ENCODE assay signal across 17 mouse cellular contexts in the genomic region with DNA sequence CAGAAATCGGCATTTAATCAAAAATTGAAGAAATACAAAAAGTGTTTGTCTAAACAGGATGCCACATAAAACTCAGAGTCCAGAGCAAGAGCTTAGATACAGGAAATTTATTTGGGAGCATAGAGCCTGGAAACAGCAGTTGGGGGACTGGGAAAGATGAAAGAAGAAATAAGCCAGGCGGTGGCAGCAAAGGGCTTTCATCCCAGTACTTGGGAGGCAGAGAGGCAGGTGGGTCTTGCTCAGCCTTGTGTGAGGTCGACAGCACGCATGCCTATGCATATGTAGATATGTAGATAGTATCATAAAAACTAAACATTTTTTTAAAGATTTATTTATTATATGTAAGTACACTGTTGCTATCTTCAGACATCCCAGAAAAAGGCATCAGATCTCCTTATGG. TPM values are rescaled to one million over a fixed set of nuclear protein-coding genes. Genes with fewer than 3 reads are reported as not detected.
DNase-seq lines count a peak whose midpoint lies in the region; ATAC-seq and TF ChIP-seq lines count a peak whose summit lies in the region.
"Had no signal": no experiment of that assay in that cellular context is flagged by ENCODE, and none has a peak within 500 bp of the region (broad histone marks: within the 10 kb centered on the region; RNA-seq: fewer than 3 reads in every experiment).

No protein-coding gene starts in this region.

- H3K4me2 ChIP-seq in liver, embryonic 14.5 days (ENCODE audit: low read depth), result no peak overlapping the region
- no peak overlapping the region for H3K4me2 ChIP-seq in liver, embryonic 11.5 days
- no peak overlapping the region for H3K4me2 ChIP-seq in hindbrain, embryonic 14.5 days (replicated peaks)
- H3K4me2 ChIP-seq: liver, embryonic 15.5 days; stomach, embryonic 15.5 days had no signal

- no peak for ATAC-seq in liver, embryonic 14.5 days (ENCODE audit: insufficient read depth)
- ATAC-seq in liver, embryonic 11.5 days (replicated peaks; ENCODE audit: low FRiP score), result no peak
- ATAC-seq in hindbrain, embryonic 14.5 days (ENCODE audit: low FRiP score), result no peak
- ATAC-seq: midbrain, embryonic 16.5 days had no signal

- H3K9me3 ChIP-seq in liver, embryonic 14.5 days (ENCODE audit: control insufficient read depth, low read length), result no peaks in the 10 kb centered on the region
- no peaks in the 10 kb centered on the region for H3K9me3 ChIP-seq in liver, embryonic 11.5 days (ENCODE audit: control insufficient read depth, low read length)
- H3K9me3 ChIP-seq in ES-Bruce4 (replicated peaks; ENCODE audit: control insufficient read depth, insufficient read depth, low read length, poor library complexity, severe bottlenecking), result no peaks in the 10 kb centered on the region
- H3K9me3 ChIP-seq in hindbrain, embryonic 14.5 days (ENCODE audit: control insufficient read depth, low read length), result no peaks in the 10 kb centered on the region
- H3K9me3 ChIP-seq: forebrain, embryonic 10.5 days; liver, embryonic 15.5 days; stomach, embryonic 15.5 days had no signal

- no peak overlapping the region for H3K9ac ChIP-seq in heart, adult 2 months (ENCODE audit: low read depth, low read length)
- H3K9ac ChIP-seq in liver, embryonic 14.5 days (replicated peaks), result no peak overlapping the region
- no peak overlapping the region for H3K9ac ChIP-seq in liver, embryonic 11.5 days (ENCODE audit: low read depth, low read length)
- no peak overlapping the region for H3K9ac ChIP-seq in ES-Bruce4 (ENCODE audit: low read depth, poor library complexity, severe bottlenecking)
- no peak overlapping the region for H3K9ac ChIP-seq in hindbrain, embryonic 14.5 days
- H3K9ac ChIP-seq: liver, embryonic 15.5 days; stomach, embryonic 15.5 days had no signal

- H3K4me1 ChIP-seq in heart, adult 2 months (ENCODE audit: control insufficient read depth, insufficient read depth, low read length), result peaks cover 7% of the 10 kb centered on the region
- peaks cover 5 to 16% of the 10 kb centered on the region in 2 experiments for H3K4me1 ChIP-seq in liver, embryonic 14.5 days (replicated peaks; ENCODE audit: control insufficient read depth in 2 of 2, insufficient read depth in 2 of 2, low read length in 1 of 2)
- peaks cover 8% of the 10 kb centered on the region for H3K4me1 ChIP-seq in liver, embryonic 11.5 days (replicated peaks; ENCODE audit: control insufficient read depth, insufficient read depth, low read length)
- no peaks in the 10 kb centered on the region for H3K4me1 ChIP-seq in ES-Bruce4 (ENCODE audit: control insufficient read depth, insufficient read depth, low read length)
- H3K4me1 ChIP-seq in embryonic fibroblast, embryonic 13.5 days (ENCODE audit: control insufficient read depth, insufficient read depth, low read length), result no peaks in the 10 kb centered on the region; the same call in none of the 2 replicates
- H3K4me1 ChIP-seq in hindbrain, embryonic 14.5 days (replicated peaks; ENCODE audit: control insufficient read depth, insufficient read depth, low read length), result no peaks in the 10 kb centered on the region

- no peak overlapping the region for H3K27ac ChIP-seq in heart, adult 2 months
- H3K27ac ChIP-seq in liver, embryonic 14.5 days, result no peak overlapping the region
- H3K27ac ChIP-seq in liver, embryonic 11.5 days (ENCODE audit: low read depth, low read length), result no peak overlapping the region
- no peak overlapping the region for H3K27ac ChIP-seq in ES-Bruce4 (ENCODE audit: insufficient read depth, low read length)
- no peak overlapping the region for H3K27ac ChIP-seq in embryonic fibroblast, embryonic 13.5 days (ENCODE audit: insufficient read depth, low read length)
- H3K27ac ChIP-seq in hindbrain, embryonic 14.5 days, result no peak overlapping the region
- H3K27ac ChIP-seq: forebrain, embryonic 10.5 days; liver, embryonic 15.5 days; stomach, embryonic 15.5 days had no signal

- peaks cover 10% of the 10 kb centered on the region for H3K36me3 ChIP-seq in heart, adult 2 months (ENCODE audit: control insufficient read depth, insufficient read depth, low read length)
- H3K36me3 ChIP-seq in liver, embryonic 14.5 days (replicated peaks; ENCODE audit: control insufficient read depth, insufficient read depth, low read depth), result no peaks in the 10 kb centered on the region
- peaks cover 12% of the 10 kb centered on the region; the same call in 1 of the 2 replicates for H3K36me3 ChIP-seq in liver, embryonic 11.5 days (ENCODE audit: control insufficient read depth, insufficient read depth, low read length)
- no peaks in the 10 kb centered on the region for H3K36me3 ChIP-seq in ES-Bruce4 (ENCODE audit: control insufficient read depth, insufficient read depth, low read length, poor library complexity, severe bottlenecking)
- H3K36me3 ChIP-seq in hindbrain, embryonic 14.5 days (replicated peaks; ENCODE audit: control insufficient read depth, insufficient read depth), result no peaks in the 10 kb centered on the region

- no peak overlapping the region for H3K4me3 ChIP-seq in heart, adult 2 months
- H3K4me3 ChIP-seq in liver, embryonic 14.5 days (ENCODE audit: insufficient read depth in 1 of 2, low read depth in 2 of 2, low read length in 2 of 2), result no peak overlapping the region
- H3K4me3 ChIP-seq in liver, embryonic 11.5 days (ENCODE audit: low read depth, low read length), result no peak overlapping the region
- no peak overlapping the region for H3K4me3 ChIP-seq in ES-Bruce4 (ENCODE audit: low read depth, low read length)
- no peak overlapping the region for H3K4me3 ChIP-seq in embryonic fibroblast, embryonic 13.5 days (ENCODE audit: insufficient read depth, low read length)
- no peak overlapping the region for H3K4me3 ChIP-seq in hindbrain, embryonic 14.5 days (replicated peaks; ENCODE audit: low read length)
- H3K4me3 ChIP-seq: forebrain, embryonic 10.5 days; liver, embryonic 15.5 days; stomach, embryonic 15.5 days had no signal

- TF ChIP-seq CTCF in heart, adult 2 months (IDR thresholded peaks at IDR 0.05), result peak; percentile 21; the same call in 1 of the 2 replicates
- 0 out of 2 replicates have a peak, but pooled peaks have one; percentile 21 for TF ChIP-seq CTCF in liver, embryonic 14.5 days (IDR thresholded peaks at IDR 0.05; ENCODE audit: low read depth)
- peak; percentile 40 for TF ChIP-seq CTCF in ES-Bruce4 (IDR thresholded peaks at IDR 0.05; ENCODE audit: low read depth, low read length)
- TF ChIP-seq CTCF in embryonic fibroblast, embryonic 13.5 days (IDR thresholded peaks at IDR 0.05; ENCODE audit: borderline replicate concordance, insufficient read depth, low read length), result peak; percentile 15; the same call in 1 of the 2 replicates

- intact Hi-C loops in heart, adult 2 months (cut with DNase I), result no loop called here
- intact Hi-C loops in heart, postnatal 14 days (cut with DNase I), result no loop called here

- no peaks in the 10 kb centered on the region for H3K27me3 ChIP-seq in heart, adult 2 months (ENCODE audit: control insufficient read depth, insufficient read depth, low read length)
- H3K27me3 ChIP-seq in liver, embryonic 14.5 days (ENCODE audit: control insufficient read depth, insufficient read depth, low read length), result no peaks in the 10 kb centered on the region
- no peaks in the 10 kb centered on the region for H3K27me3 ChIP-seq in liver, embryonic 11.5 days (replicated peaks; ENCODE audit: control insufficient read depth, insufficient read depth, low read length)
- no peaks in the 10 kb centered on the region for H3K27me3 ChIP-seq in ES-Bruce4 (ENCODE audit: control insufficient read depth, insufficient read depth, low read length, poor library complexity, severe bottlenecking)
- no peaks in the 10 kb centered on the region for H3K27me3 ChIP-seq in hindbrain, embryonic 14.5 days (ENCODE audit: control insufficient read depth, insufficient read depth, low read length)
- H3K27me3 ChIP-seq: liver, embryonic 15.5 days; stomach, embryonic 15.5 days had no signal

- no peak for TF ChIP-seq EP300 in heart, adult 2 months (IDR thresholded peaks at IDR 0.05; ENCODE audit: insufficient read depth, low read depth, low read length)
- no peak for TF ChIP-seq EP300 in liver, embryonic 14.5 days (IDR thresholded peaks at IDR 0.05; ENCODE audit: low read depth)
- no peak for TF ChIP-seq EP300 in ES-Bruce4 (IDR thresholded peaks at IDR 0.05; ENCODE audit: insufficient read depth, low read depth, low read length)

- no peaks in the 10 kb centered on the region for H3K79me2 ChIP-seq in heart, adult 2 months (replicated peaks; ENCODE audit: control insufficient read depth, insufficient read depth, low read length)

- no peak for DNase-seq in heart, adult 2 months
- no peak for DNase-seq in heart, postnatal 14 days
- no peak for DNase-seq in liver, embryonic 14.5 days (ENCODE audit: low read depth in 3 of 3, low spot score in 3 of 3)
- no peak for DNase-seq in liver, embryonic 11.5 days (ENCODE audit: low spot score)
- no peak for DNase-seq in thymus, postnatal 25 days
- no peak for DNase-seq in hindbrain, embryonic 14.5 days (ENCODE audit: low spot score)
- DNase-seq: adrenal gland, adult 8-10 months; cerebellum, postnatal 14 days had no signal

- TF ChIP-seq POLR2A in heart, adult 2 months (IDR thresholded peaks at IDR 0.05; ENCODE audit: insufficient read depth, low read depth, low read length), result no peak
- TF ChIP-seq POLR2A in ES-Bruce4 (IDR thresholded peaks at IDR 0.05; ENCODE audit: insufficient read depth, low read length), result no peak
- TF ChIP-seq POLR2A in embryonic fibroblast, embryonic 13.5 days (IDR thresholded peaks at IDR 0.05; ENCODE audit: low read depth, low read length), result no peak

- 65% methylated on average over 4 of the region's 4 CpGs for WGBS in heart, adult 2 months
- 60% methylated on average over 4 of the region's 4 CpGs for WGBS in liver, embryonic 14.5 days (ENCODE audit: insufficient replicate concordance)
- WGBS in liver, embryonic 11.5 days, result 71% methylated on average over 4 of the region's 4 CpGs
- 74% methylated on average over 4 of the region's 4 CpGs for WGBS in hindbrain, embryonic 14.5 days

RNA-seq across cellular contexts. Expression of a gene that starts 7.0 kb away (rescaled TPM):
- total RNA-seq in heart, adult 2 months (2021), result 10 to 100 TPM; 22.7 to 23.8 TPM
- polyA plus RNA-seq in heart, adult 2 months (2012; rRNA removed), result 19.8 and 22.7 TPM in 2 replicates
- total RNA-seq in heart, postnatal 14 days (2021), result 10 to 100 TPM; 21.9 to 22.4 TPM
- 8.5 and 11.9 TPM in 2 replicates for polyA plus RNA-seq in liver, embryonic 14.5 days (2012; rRNA removed)
- 17.6 and 18.0 TPM in 2 replicates for polyA plus RNA-seq in liver, embryonic 14.5 days (2014; fragmentation: Nextera tagmentation; extraction: Ambion mirVana)
- polyA plus RNA-seq in liver, embryonic 11.5 days (2014; fragmentation: Nextera tagmentation; extraction: Ambion mirVana), result 33.1 and 33.2 TPM in 2 replicates
- polyA plus RNA-seq in ES-Bruce4 (2011; ENCODE audit: insufficient read depth, insufficient read length, low read depth, missing spikeins), result 77.6 and 82.5 TPM in 2 replicates
- 79.5 and 83.7 TPM in 2 replicates for polyA plus RNA-seq in embryonic fibroblast, embryonic 13.5 days (2011; ENCODE audit: insufficient read length, low read depth, missing spikeins)
- 12.2 and 12.4 TPM in 2 replicates for polyA plus RNA-seq in hindbrain, embryonic 14.5 days (2014; fragmentation: Nextera tagmentation; extraction: Ambion mirVana)

RNA-seq across cellular contexts. Expression of a gene that starts 41.2 kb away (rescaled TPM):
- total RNA-seq in heart, adult 2 months (2021), result not detected
- not detected in 2 replicates for polyA plus RNA-seq in heart, adult 2 months (2012; rRNA removed)
- not detected for total RNA-seq in heart, postnatal 14 days (2021)
- not detected in 2 replicates for polyA plus RNA-seq in liver, embryonic 14.5 days (2012; rRNA removed)
- 0.25 TPM in 1 of 2 replicates, not detected in the other for polyA plus RNA-seq in liver, embryonic 14.5 days (2014; fragmentation: Nextera tagmentation; extraction: Ambion mirVana)
- polyA plus RNA-seq in liver, embryonic 11.5 days (2014; fragmentation: Nextera tagmentation; extraction: Ambion mirVana), result not detected in 2 replicates
- polyA plus RNA-seq in ES-Bruce4 (2011; ENCODE audit: insufficient read depth, insufficient read length, low read depth, missing spikeins), result not detected in 2 replicates
- not detected in 2 replicates for polyA plus RNA-seq in embryonic fibroblast, embryonic 13.5 days (2011; ENCODE audit: insufficient read length, low read depth, missing spikeins)
- polyA plus RNA-seq in hindbrain, embryonic 14.5 days (2014; fragmentation: Nextera tagmentation; extraction: Ambion mirVana), result not detected in 2 replicates
- total RNA-seq: adrenal gland, adult 8-10 months; gastrocnemius, postnatal 4 days; left cerebral cortex, adult 18-20 months had no signal
- polyA plus RNA-seq: forebrain, embryonic 10.5 days; hindbrain, embryonic 11.5 days; liver, embryonic 15.5 days; midbrain, embryonic 16.5 days; stomach, embryonic 15.5 days had no signal

RNA-seq across cellular contexts. Expression of a gene that starts 49.0 kb away (rescaled TPM):
- total RNA-seq in heart, adult 2 months (2021), result 10 to 100 TPM; 10.0 to 11.7 TPM
- polyA plus RNA-seq in heart, adult 2 months (2012; rRNA removed), result 4.8 and 6.6 TPM in 2 replicates
- 10 to 100 TPM; 22.8 to 23.8 TPM for total RNA-seq in heart, postnatal 14 days (2021)
- 1.8 and 2.0 TPM in 2 replicates for polyA plus RNA-seq in liver, embryonic 14.5 days (2012; rRNA removed)
- polyA plus RNA-seq in liver, embryonic 14.5 days (2014; fragmentation: Nextera tagmentation; extraction: Ambion mirVana), result 1.6 and 1.8 TPM in 2 replicates
- polyA plus RNA-seq in liver, embryonic 11.5 days (2014; fragmentation: Nextera tagmentation; extraction: Ambion mirVana), result 4.0 and 5.3 TPM in 2 replicates
- 9.8 and 11.5 TPM in 2 replicates for polyA plus RNA-seq in ES-Bruce4 (2011; ENCODE audit: insufficient read depth, insufficient read length, low read depth, missing spikeins)
- 20.2 and 21.8 TPM in 2 replicates for polyA plus RNA-seq in embryonic fibroblast, embryonic 13.5 days (2011; ENCODE audit: insufficient read length, low read depth, missing spikeins)
- polyA plus RNA-seq in hindbrain, embryonic 14.5 days (2014; fragmentation: Nextera tagmentation; extraction: Ambion mirVana), result 9.5 and 9.7 TPM in 2 replicates
